Mouse (Mus musculus) C2C12 (cell line): ENCODE measurements around the gene Mybph. TPM values are rescaled to one million over a fixed set of nuclear protein-coding genes. Genes with fewer than 3 reads are reported as not detected.

Experiments used
- H3K27me3 ChIP-seq: one replicate; pipeline ENCODE4 v1.6.1; 2011; ENCODE audit not compliant: control insufficient read depth, insufficient read depth, insufficient read length
- H3K36me3 ChIP-seq: one replicate; pipeline ENCODE4 v1.6.1; 2011; ENCODE audit not compliant: control insufficient read depth, insufficient read depth
- H3K4me3 ChIP-seq: one replicate; pipeline ENCODE4 v1.5.1; 2011; ENCODE audit warnings: mild to moderate bottlenecking, control low read depth; ENCODE audit not compliant: poor library complexity, insufficient read depth, severe bottlenecking
- H3K79me2 ChIP-seq: one replicate; pipeline ENCODE4 v1.6.1; 2011; ENCODE audit not compliant: control insufficient read depth, insufficient read depth
- H3K79me3 ChIP-seq: one replicate; pipeline ENCODE4 v1.6.1; 2011; ENCODE audit warnings: low read depth, control low read depth
- H3ac ChIP-seq: one replicate; pipeline ENCODE3; 2011; ENCODE audit warnings: low read depth; ENCODE audit not compliant: control insufficient read depth, insufficient read length
- CEBPB ChIP-seq: IDR thresholded peaks from one replicate; pipeline ENCODE4 v1.6.1; 2011; ENCODE audit warnings: low read depth, mild to moderate bottlenecking, control low read depth, moderate library complexity
- CTCF ChIP-seq: IDR thresholded peaks from one replicate; pipeline ENCODE4 v1.5.1; 2011; ENCODE audit not compliant: control insufficient read depth, insufficient read depth, insufficient read length
- FOSL1 ChIP-seq: IDR thresholded peaks from one replicate; pipeline ENCODE4 v1.8.0; 2011; ENCODE audit warnings: mild to moderate bottlenecking, low read length; ENCODE audit not compliant: poor library complexity, insufficient read depth, severe bottlenecking
- MAX ChIP-seq: IDR thresholded peaks from one replicate; pipeline ENCODE4 v1.6.1; 2011; ENCODE audit warnings: mild to moderate bottlenecking, control low read depth
- MYOD1 ChIP-seq: IDR thresholded peaks from one replicate; pipeline ENCODE4 v1.6.1; 2011; ENCODE audit warnings: low read depth; ENCODE audit not compliant: control insufficient read depth, insufficient read length
- MYOG ChIP-seq: IDR thresholded peaks from one replicate; pipeline ENCODE4 v1.6.1; 2011; ENCODE audit not compliant: control insufficient read depth, insufficient read length; ENCODE audit errors: extremely low read depth
- USF1 ChIP-seq: IDR thresholded peaks from one replicate; pipeline ENCODE4 v1.6.1; 2011; ENCODE audit warnings: low read depth, mild to moderate bottlenecking, control low read depth, moderate library complexity
- polyA plus RNA-seq: library from polyadenylated mRNA; unstranded; fragments of >200 nt; fragmentation: generic; extraction: Trizol; gene quantifications from one replicate; pipeline ENCODE4 v1.2.1, GENCODE M21; 2012; ENCODE audit warnings: missing spikeins

Mybph gene
- polyA plus RNA-seq, 1 experiment, result 1.4 TPM

DNA sequence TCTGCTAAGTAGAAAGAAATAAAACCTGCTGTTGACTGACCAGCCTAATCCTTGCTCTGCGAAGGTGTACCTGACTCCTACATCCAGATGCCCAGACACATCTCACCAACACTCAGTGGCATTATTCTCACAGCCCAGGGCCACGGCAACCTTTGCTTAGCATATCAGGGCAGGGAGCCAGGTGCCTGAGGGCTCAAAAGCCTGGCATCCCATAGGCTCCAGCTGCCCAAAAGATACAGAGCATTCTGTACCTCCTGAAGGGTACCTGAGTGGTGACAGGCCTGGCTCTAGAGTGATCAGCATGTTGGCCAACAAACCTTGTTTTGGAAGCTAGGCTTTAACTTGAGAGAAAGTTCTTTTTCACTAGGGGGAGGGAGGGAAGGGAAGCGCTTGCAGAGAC lies 38.0 kb downstream of the Mybph start:
- no peak for TF ChIP-seq CEBPB
- Histone ChIP-seq H3K4me3 (no peak overlapping the region), H3K36me3 (no peaks in the 10 kb centered on the region), H3K79me3 (no peaks in the 10 kb centered on the region), H3K79me2 (no peaks in the 10 kb centered on the region), H3ac (no peak overlapping the region), H3K27me3 (peaks cover 49% of the 10 kb centered on the region)

DNA sequence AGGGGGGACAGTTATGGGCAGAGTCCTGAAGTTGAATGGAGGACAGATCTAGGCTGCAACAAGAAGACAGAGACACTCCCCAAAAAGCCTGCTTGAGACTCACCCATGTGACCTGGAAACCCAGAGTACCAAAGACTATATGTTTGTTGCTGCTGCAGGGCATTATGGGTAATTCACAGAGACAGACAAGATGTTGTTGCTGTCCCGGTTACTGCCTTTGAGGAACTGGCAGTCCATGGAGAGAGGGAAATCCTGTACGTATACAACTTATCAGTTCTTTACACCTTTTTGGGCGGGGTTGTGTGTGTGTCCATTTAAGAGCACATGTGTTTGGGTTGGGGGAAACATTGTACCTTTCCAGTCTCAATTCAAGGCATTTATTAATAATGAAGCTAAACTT lies 38.4 kb downstream of the Mybph start:
- TF ChIP-seq FOSL1 (no peak), MYOG (no peak), CEBPB (no peak), CTCF (no peak)
- Histone ChIP-seq H3K4me3 (no peak overlapping the region), H3K79me3 (no peaks in the 10 kb centered on the region), H3ac (no peak overlapping the region), H3K27me3 (peaks cover 50% of the 10 kb centered on the region), H3K79me2 (no peaks in the 10 kb centered on the region), H3K36me3 (no peaks in the 10 kb centered on the region)

DNA sequence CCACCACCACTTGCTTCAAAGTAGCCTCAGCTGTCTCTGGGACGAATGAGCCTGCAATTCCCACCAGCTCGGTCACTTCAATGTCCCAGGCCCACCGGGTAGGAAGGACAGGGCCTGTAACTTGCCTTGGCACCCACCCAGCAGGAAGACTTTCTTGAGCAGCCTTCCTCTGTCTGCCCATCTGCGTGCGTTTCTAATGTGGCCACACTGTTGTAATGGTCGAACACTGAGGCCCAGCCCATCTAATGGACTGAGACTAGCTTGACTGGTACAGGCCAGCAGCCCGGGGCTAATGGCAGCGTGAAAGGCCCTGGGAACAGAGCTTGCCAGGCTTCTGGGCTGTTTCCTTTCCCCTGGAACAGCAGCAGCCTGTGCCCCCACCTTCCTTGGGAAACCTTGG lies 39.1 kb downstream of the Mybph start:
- no peaks in the 10 kb centered on the region for H3K79me3 ChIP-seq
- peaks cover 53% of the 10 kb centered on the region for H3K27me3 ChIP-seq
- H3K79me2 ChIP-seq, result no peaks in the 10 kb centered on the region
- TF ChIP-seq USF1 (no peak), MYOD1 (no peak), FOSL1 (no peak), MYOG (no peak), CTCF (no peak), CEBPB (no peak), MAX (no peak)
- H3K36me3 ChIP-seq, result no peaks in the 10 kb centered on the region
- no peak overlapping the region for H3K4me3 ChIP-seq
- H3ac ChIP-seq, result no peak overlapping the region

DNA sequence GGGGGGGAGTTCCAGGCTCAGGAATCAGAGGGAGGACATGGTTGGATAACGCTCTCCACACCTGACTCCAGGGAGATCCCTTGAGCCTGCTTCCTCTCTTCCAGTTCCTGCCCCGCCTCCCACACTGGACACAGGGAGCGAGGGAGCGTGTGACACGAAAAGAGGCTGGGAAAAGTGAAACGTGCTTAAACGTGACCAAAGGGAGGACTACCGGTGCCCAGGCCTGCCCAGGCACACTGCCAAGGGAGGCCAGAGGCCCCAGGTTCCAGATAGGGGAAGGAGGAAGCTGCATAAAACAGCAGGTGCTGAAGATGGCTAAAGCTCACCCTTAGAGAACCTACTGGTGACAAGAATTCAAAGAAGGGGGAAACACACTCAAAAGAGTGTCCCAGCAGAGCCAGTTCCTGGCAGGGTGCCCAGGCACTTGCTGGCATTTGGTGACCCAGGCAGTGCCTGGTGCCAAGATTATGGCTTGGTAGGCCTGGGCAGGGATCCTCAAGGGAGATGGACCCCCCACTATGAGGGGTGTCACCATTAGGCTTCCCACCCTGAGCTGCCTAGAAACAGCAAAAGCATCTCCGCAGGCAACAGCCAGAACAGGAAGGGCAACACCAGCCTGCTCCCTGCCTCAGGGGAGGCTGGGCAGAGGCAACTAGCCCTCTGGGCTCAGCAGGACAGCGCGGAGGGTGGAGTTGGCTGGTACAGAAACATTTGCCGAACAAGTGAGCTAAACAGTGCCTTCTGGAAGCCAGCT lies 39.7 kb downstream of the Mybph start:
- no peak for TF ChIP-seq CEBPB
- TF ChIP-seq CTCF, result no peak
- TF ChIP-seq MYOG, result no peak
- TF ChIP-seq USF1, result no peak
- no peak for TF ChIP-seq MYOD1
- no peak for TF ChIP-seq MAX
- TF ChIP-seq FOSL1, result no peak
- Histone ChIP-seq H3ac (no peak overlapping the region), H3K4me3 (no peak overlapping the region), H3K27me3 (peaks cover 53% of the 10 kb centered on the region), H3K79me2 (no peaks in the 10 kb centered on the region), H3K36me3 (no peaks in the 10 kb centered on the region), H3K79me3 (no peaks in the 10 kb centered on the region)

DNA sequence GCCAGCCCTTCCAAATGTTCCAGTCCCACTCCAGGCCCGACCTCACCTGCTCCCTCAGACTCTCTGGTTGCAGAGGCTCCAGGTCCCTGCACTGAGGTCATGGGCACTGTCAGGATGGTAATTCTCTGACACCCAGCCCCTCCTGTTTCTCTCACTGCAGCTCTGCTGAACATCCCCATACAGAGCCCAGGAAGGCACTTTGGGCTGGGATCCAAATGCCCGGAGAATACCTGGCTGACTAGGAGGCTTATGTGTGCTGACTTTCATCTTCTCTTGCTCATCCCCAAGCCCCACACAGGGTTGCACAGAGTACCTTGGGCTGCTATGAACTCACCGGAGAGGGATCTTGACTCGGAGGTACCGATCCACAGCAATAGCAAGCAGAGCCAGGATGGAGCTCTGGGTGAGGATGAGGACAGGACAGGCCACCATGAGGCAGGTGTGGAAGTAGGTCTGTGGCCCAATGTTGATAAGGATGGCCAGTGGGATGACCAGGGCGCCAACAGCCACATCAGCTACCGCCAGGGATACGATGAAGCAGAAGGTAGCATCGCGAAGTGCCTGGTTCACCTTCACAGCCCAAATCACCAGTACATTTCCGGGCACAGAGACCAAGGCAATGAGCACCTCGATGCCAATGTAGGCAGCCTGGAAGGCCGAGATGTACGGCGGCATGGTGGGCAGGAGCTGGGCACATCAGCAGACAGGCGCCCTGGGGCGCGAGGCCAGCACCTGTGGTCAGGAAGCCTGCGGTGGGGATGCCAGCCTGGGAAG lies 40.6 kb downstream of the Mybph start:
- Histone ChIP-seq H3K36me3 (no peaks in the 10 kb centered on the region), H3ac (no peak overlapping the region), H3K79me3 (no peaks in the 10 kb centered on the region), H3K27me3 (peaks cover 49% of the 10 kb centered on the region), H3K79me2 (no peaks in the 10 kb centered on the region), H3K4me3 (no peak overlapping the region)
- TF ChIP-seq MYOD1 (no peak), USF1 (no peak), CTCF (no peak), FOSL1 (no peak), CEBPB (no peak), MAX (no peak), MYOG (no peak)

DNA sequence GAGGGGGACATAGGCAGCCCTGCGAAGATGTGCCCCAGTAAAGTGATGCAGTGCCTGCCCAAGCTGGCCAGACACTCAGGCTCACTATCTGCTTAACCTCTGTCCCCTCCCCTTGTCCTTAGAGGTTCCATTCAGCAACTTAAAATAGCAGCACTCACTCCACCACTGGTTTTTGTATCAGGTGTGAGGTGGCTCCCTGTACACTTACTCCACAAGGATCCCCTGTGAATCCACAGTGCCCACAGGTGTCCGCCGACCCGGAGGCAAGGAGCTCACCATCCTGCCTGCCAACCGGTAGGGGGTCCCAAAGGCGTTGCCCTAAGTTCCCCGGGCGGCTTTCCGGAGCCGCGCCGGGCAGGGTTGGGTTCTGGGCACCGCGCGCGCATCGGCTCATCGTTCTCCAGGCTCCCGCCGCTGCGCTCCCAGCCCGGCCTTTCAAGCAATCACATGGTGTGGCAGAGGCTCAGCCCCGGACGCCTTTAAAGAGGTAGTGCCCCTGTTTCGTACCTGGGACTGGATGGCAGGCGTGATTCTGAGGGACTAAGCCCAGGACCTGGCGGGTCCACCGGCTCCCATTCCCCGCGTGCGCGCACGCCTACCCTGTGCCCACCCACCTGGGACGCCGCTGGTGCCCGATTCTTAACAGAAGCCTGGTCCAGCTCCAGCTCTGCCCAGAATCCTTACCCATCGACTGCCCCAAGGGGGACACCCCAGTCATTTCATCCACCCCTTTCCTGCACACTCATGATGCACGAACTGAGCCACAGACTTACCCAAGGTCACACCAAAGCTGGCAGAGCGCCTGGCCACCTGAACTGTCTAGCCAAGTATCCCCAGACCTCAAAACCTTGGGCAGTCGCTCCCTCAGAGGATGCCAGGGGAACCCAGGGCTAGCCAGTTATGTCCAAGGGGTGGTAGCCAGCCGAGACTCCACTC lies 41.5 kb downstream of the Mybph start:
- TF ChIP-seq CTCF, result no peak
- no peak for TF ChIP-seq USF1
- TF ChIP-seq CEBPB, result no peak
- TF ChIP-seq FOSL1, result no peak
- no peak for TF ChIP-seq MYOG
- no peak for TF ChIP-seq MYOD1
- TF ChIP-seq MAX, result no peak
- Histone ChIP-seq H3ac (no peak overlapping the region), H3K4me3 (no peak overlapping the region), H3K36me3 (no peaks in the 10 kb centered on the region), H3K27me3 (peaks cover 52% of the 10 kb centered on the region), H3K79me3 (no peaks in the 10 kb centered on the region), H3K79me2 (no peaks in the 10 kb centered on the region)
